Mouse (Mus musculus) adrenal gland, adult (tissue): ENCODE data around the gene Pzp.
A peak's percentile ranks its signal among the peaks of the same experiment; 100 is the strongest.

ENCODE experiments used
- DNase-seq, 2 experiments: peaks; one replicate each; pipeline ENCODE4 v3.0.0; 2022 to 2023; ENCODE audit warnings: low spot score in 1 of 2; ENCODE audit not compliant: inconsistent age in 2 of 2

Pzp gene

DNA sequence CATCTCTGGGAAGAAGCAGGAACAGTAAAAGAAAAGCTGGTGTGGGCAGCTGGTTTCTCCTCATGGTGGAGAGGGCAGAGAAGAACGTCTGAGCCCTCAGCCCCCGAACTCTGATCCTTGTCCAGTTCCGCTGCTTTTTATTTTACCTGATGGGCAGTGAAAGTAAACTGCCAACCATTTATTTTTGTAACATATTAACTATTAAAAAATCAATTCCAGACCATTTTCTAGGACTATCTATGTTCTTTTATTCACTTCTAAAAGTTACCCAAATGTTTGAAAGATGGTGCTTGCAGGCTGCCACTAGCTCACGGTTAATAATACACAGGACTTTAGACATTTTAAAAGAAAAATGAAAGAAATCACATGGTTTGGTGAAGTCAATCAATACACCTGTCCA, at the start of gene Pzp:
TSS of gene Pzp (minus strand) at position 120 of the 400 bp plus-strand sequence.
- no peak for DNase-seq

DNA sequence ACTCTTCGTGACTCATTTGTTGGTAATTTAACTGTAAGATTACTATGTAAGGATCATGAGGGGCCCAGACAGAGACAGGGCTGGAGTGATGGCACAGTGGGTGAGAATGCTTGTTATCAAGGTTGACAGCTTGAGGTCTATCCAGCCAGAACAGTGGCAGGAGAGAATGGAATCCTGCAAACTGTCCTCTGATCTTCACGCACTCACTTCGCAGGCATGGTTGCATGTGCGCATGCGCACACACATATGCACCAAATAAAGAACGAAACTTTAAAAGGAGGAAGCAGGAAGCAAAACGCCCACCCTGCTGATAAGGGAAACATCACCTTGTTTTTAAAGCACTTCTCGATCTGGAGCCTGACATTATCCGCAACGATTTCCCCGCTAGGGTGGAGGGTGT, 40.1 kb upstream of the Pzp start:
- no peak for DNase-seq

DNA sequence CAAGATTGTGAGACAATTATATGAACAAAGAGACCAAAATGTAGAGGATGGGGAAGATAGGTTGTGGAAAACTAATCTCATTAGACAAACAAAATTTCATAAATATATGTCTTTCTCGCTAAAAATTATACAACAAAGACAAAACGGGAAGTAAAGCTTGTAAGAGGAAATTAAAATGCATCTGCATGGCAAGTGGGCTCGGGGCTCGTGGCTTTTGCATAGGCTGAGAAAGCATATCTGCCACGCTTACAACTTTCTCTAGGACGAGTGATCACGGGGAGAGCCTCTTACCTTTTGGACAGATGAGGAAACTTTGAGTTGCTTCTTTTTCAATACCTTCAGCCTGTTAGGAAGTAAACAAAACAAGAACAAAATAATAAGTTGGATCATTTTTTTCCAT, 27.5 kb upstream of the Pzp start:
- DNase-seq, result no peak

DNA sequence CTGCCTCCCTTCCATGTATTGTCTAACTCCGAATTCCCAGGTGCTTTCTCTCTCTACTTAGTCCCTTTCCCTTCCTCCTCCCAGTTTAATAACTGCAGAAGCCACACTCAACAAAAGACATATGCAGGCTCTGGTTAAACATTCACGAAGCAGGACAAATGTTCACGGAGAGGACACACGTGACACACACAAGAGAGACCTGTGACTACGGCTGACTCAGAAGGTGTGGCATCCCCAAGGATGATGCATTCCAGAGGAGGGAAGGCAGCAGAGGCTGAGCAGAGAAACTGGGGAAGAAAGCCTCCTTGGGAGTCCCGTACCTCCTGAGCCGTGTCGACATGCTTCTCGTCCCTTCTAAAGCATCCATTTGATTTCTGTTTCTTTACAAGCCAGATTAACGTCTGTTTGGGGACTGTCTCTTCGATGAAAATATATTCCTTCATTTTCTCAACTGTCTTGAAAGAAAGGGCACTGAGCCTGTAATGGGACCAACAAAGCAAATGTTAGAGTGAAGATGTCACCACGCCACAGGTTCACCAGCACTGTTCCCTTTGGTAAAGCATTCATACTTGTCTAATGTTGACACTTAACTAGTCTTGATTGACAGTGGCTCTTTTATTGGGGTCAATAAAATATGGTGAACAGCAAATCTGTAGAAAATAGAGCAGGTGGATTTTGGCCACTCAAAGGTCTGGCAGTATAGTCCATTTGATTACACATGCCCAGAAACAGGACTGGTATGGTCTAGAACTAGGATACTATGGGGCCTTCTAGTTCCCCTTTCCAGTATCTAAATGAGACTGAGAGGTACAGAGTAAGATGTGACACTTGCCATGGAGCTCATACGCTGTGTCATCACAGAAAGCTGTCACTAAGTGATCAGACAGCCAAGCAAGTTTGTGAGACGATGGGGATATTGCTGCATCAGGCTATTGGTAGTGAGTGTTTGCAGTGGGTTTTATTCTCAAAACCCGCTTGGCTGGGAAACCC, 23.2 kb upstream of the Pzp start:
- no peak for DNase-seq

DNA sequence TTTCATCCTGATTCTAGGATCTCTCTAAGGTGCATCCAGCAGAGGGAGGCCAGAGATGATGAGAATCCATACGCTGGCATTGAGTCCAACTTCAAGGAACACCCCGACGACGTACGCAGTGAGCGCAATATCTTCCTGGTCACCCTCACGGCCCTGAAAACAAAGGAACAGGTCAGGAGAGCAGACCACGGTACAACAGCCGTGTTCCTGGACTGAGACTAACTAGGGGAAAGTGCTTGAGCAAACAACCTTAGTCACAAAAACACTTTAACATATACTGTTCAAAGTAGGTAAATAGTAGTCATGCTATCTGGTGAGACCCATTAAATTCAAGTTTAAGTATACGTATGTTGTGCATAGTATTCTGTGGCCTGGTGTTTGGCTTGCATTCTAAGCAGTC, 22.0 kb upstream of the Pzp start:
- no peak for DNase-seq

DNA sequence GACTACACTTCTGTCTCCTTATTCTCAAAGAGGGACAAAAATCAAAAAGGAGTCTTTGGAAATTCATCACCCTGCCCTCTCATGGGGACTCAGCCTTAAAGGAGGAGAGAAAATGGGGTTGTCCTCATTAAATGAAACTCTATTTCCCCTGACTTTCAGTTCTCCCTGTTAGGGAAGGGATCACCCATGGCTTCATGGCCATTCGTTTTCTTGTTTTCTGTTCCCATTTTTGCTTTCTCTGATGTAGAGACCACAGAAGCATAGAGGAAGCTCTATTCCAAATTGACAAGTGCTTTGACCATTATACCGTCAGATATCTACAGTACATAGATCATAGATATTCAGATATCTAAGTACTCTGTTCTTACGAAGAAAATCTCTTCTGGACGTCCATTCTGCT, 18.9 kb upstream of the Pzp start:
- DNase-seq, result no peak

DNA sequence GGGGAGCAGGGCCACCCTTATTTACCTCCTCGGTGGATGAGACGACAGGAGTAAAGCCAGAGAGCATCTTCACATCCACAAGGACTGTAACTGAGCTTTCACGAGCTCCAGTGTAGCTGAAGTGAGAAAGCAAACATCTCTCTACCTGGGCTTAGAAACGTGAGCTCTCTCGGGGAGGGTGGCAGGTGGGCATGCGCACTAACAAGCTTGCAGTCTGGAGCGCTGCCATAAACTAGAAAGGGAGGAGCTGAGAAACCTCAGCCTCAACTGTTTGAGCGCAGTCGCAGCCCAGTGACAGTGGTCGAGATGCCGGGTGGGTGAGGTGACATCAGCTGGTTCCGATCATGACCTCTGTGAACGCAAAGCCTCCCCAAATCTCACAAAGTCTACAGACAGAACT, 16.7 kb upstream of the Pzp start:
- DNase-seq, result no peak

DNA sequence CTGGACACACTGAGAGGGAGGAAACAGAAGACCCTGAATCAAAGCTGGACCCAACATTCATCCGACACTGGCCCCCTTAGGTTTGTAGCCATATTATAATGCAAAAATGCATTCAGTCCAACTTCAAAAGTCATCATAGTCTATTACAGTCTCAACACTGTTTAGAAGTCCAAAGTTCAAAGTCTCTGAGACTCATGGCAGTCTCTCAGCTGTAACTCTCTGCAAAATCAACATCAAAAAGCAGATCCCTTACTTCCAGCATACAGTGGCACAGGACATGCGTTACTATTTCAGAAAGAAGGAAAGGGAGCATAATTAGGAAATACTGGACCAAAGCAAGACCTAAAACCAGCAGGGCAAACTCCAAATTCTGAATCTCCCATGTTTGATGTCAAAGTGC, 8.7 kb upstream of the Pzp start:
- no peak for DNase-seq

DNA sequence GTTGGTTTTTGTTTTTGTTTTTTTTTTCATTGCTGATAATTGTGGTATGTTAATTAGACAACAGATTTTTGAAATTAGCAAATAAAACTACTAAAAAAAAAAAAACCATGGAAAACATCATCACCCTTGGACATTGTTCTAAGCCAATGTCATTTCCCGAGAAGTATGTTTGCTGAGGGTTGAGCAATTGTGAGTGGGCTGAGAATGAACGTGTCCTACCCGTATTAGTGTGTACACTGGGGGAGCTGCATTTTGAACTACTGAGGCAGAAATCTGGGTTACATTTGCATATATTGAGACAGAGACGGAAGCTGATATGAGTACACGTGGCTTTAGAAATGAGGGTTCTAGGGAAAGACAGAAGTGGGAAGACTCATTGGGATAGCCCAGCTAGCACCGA, 6.8 kb upstream of the Pzp start:
- no peak for DNase-seq

DNA sequence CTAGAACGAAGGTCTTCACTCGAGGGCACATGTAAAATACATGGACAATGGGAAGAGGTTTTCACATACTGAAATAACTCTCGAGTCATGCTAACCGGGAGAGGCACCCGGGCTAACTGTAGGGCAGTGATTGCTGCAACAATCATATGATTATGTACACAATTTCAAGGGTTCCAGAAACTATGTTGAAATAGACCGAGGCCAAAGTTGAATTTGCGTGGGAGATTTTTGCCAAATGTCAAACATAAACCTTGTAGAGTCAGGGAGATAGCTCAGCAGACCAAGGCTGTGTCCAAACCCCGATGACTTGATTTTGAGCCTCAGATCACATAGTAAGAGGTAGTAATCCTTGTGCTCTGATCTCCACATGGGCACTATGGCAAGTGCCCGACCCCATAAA, 6.2 kb upstream of the Pzp start:
- peak in 1 of 2 experiments; percentile 46 for DNase-seq

DNA sequence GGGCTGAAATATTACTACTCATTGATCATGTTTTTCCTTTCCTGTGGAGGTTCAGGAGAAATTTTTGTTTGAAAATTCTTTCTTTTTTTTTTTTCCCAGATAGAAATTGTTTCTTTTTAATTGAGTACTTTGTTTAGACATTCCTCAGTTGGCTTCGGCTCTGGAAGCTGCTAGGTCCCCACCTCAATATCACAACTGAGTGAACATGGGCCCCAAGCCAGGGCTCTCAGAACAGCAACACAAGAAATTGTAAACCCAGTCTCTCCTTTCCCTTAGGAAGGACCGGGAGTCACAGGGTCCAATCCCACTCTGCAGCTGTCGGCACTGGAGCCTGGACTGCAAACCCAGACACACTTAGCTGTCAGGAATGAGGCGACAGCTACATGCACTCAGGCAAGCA, 2.0 kb upstream of the Pzp start:
- no peak for DNase-seq

DNA sequence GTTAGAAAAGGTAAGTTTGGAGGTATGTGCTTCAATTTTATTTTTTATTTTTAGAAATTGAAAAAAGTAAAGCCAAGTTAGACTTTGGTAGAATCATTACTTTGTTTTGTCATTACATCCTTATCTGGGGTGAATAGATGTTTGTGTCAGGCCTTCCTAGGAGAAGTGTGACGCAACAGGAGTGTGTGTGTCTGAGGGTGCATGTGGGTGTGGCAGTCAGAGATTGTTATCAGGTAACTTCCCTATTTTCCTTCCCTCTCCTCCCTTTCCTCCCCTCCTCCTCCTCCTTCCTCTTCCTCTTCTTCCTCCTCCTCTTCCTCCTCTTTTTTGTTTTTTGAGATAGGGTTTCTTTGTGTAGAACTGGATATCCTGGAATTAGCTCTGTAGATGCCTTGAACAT, 590 bp upstream of the Pzp start:
- DNase-seq, result no peak

DNA sequence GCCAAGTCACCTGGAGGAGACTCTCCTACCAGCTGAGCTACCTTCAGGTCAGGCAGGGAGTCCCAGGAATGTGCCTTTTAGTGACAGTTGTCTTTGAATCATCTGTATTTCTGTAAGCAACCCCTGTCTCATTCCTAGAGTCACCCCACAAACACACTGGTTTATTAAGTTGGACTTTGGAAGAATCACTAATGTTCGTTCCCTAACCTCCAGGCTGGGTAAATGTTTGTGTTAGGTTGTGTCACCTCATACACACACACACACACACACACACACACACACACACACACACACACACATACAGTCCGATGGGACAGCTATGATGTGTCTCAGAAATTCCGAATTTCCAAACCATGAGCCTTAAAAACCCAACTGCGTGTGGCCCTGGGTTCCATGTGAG, 719 bp downstream of the Pzp start:
- DNase-seq, result no peak

DNA sequence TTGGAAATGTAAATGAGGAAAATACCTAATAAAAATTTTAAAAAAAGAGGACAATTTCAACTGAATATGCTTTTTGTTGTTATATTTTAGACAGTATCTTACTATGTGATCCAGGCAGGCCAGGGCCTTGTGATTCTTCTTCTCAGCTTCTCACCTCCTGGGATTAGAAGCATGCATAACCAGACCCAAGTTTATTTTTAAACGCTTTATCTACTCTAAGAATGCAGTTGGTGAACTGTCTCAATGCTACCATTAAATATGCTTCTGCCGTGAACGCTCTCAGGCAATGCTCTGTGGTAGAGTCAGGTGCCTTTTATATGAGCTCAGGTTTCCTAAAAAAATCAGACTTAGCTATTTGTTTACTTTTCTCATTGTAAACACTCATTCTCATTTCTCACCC, 3.2 kb downstream of the Pzp start:
- DNase-seq, result no peak

DNA sequence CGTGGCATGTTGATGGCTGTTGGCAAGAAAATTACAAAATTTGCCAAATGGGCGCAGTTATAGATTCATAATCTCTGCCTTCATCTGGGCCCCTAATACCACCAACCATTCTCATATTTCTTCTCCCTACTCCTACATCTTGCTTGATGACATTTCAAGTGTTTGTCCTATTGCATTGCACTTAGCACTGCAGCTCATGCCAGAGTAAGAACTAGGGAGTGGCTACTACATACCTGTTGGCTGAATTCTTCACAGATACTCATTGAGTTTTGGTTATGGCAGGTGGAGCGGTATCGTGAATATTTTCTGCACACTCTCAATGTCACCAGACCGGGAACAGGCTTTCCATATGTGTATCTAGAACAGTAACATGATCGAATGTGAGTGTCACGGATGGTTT, 7.4 kb downstream of the Pzp start:
- no peak for DNase-seq

DNA sequence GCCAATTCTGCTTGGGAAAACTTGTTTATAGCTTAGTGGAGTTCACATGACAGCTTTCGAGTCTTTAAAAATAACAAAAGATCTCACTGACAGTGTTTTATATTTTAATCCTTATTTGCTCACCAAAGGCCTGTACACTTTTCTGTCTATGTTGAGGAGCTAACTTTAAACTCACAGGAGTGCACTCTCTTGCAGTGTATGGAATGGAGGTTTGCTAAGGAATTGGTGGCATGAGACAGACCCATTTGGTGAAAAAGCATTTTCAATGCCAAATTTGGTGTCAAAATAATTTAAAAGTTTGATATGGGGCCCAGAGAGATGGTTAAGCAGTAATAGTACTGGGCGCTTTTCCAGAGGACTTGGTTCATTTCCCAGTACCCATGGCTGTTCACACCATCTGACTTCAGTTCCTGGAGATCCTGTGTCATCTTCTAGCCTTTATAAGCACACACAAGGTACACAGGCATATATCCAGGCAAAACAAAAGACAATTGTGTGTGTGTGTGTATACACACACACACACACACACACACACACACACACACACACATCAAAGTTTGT, 20.8 kb downstream of the Pzp start:
- DNase-seq, result no peak

DNA sequence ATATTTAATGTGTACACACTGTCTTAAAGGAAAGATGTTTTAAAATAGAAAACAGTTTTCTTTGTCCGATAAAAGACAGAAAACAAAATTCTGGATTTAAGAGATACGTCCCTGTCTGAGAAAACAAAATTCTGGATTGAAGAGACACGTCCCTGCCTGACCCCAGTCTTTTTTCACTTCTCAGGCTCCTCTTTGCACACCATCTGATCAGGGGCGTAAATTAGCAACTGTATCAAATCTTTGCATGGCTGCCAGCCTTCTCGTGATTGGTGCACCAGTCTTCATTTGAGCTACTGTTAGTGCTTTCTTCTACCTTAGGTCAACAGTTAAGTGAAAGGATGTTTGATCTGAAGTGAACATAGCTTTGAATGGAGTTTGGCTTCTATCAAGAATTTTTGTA, 21.8 kb downstream of the Pzp start:
- no peak for DNase-seq

DNA sequence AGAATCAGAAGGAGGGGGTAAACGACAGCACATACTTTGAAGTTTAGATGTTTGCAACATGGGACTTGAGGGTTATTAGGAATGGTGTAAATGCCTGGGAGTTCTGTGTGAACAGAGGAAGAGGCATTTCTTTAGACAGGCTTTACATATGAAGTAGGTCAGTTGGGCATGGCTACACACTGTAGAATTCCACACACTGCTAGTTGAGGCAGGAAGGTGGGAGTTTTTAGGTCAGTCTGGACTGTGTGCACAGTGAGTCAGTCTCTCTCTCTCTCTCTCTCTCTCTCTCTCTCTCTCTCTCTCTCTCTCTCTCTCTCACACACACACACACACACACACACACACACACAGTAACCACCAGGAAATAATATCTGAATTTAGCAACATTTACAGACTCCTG, 31.2 kb downstream of the Pzp start:
- DNase-seq, result no peak

DNA sequence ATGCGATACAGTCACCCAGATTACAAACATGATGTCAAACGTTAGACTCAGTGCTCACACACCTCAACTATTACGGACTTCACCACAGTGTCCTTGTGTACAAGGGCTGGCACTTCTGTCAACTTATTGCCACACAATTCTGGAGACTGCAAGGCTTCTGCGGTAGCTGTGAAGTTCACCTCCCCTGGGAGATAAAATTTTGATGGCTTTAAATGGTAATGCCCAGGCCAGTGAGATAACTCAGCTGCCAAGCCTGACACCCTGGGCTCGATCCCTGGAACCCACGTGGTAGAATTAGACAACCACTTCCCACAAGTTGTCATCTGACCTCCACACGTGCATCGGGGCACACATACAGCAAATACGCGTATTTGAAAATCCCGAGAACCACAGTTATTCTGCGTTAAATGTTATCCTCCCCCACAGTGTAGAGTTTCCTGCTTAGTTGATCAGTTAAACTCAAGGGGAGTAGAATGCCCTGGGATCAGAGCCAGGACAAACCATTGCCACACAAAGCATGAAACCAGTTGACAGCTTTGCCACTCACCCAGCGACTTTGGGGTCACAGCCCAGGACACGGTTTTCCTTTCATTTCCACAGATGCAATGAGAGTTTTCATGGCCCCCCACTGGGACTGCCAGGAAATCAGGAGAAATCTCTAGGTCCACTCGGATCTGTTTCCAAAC, 31.7 kb downstream of the Pzp start:
- peak in 1 of 2 experiments; percentile 70 for DNase-seq

DNA sequence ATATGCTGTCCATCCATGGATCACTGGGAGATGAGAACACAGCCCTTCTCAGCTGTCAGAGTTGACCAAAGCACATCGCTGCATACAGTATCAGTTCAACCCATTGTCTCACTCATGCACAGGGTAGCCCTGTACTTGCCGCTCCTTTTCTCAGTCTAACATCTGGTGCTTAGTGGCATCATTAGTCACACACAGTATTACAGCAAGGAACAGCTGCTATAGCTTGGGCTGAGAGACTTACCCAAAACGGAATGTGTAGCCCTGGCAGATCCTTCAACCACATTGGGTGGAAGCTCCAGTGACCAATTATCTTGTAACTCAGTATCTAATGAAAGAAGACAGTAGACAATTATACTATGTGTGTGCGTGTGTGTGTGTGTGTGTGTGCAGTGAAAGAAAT, 34.6 kb downstream of the Pzp start:
- DNase-seq, result no peak

DNA sequence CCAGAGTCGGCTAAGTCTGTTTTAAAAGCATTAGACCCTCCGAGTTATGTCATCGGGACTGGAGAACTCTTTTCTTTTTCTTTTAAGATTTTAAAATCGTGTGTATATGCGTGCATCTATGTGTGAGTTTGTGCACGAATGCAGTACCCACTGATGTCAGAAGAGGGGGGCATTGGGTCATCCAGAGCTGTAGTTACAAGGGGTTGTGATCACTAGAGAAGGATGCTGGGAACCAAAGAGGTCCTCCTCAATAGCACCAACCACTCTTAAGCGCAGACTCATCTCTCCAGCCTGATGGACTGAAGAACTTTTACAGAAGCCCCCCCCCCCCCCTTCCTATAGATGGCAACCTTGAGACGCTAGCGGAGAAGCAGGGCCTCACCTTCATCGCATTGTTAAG, 36.4 kb downstream of the Pzp start:
- DNase-seq, result no peak

DNA sequence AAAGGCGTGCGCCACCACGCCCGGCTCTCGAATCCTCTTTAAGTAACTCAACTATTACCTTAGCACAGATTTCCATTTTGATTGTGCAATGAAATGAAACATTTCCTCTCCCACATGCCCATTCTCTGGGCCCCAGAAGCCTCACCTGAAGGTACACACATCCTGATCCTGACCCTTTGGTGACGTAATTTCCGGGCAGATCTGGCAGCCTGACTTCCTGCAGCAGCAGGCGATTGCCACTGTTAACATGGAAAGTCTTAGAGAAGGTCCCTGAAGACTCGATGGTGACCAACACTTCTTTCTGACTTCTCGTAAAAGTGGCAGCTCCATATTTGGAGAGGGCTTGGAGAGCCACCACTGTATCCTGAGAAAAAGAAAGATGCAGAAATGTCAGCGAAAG, 38.8 kb downstream of the Pzp start:
- no peak for DNase-seq
